Mouse (Mus musculus) CH12.LX (cell line): ENCODE measurements around the gene Cpt1b. TPM values are rescaled to one million over a fixed set of nuclear protein-coding genes. Genes with fewer than 3 reads are reported as not detected.

Source experiments
- DNase-seq: peaks from one replicate; pipeline ENCODE4 v3.0.0-alpha.2; 2013; ENCODE audit errors: extremely low read depth
- H3K27ac ChIP-seq: 2 replicates; pipeline ENCODE4 v1.5.1; 2012; ENCODE audit warnings: low read depth, mild to moderate bottlenecking, control low read depth, moderate library complexity; ENCODE audit not compliant: insufficient read depth
- H3K27me3 ChIP-seq: replicated peaks from 2 replicates; pipeline ENCODE3; 2012; ENCODE audit warnings: inconsistent platforms
- H3K36me3 ChIP-seq, 2 experiments: replicated peaks in 1 of 2; 2 replicates each; pipeline versions ENCODE3 to v1.6.1; 2012; ENCODE audit warnings: inconsistent platforms in 1 of 2, low read length in 1 of 2, mild to moderate bottlenecking in 1 of 2, mixed read lengths in 1 of 2, moderate library complexity in 1 of 2; ENCODE audit not compliant: control insufficient read depth in 1 of 2, insufficient read depth in 1 of 2
- H3K4me1 ChIP-seq, 2 experiments: 2 replicates each; pipeline ENCODE4 v1.6.1; 2012; ENCODE audit warnings: inconsistent platforms in 1 of 2, moderate library complexity in 1 of 2; ENCODE audit not compliant: insufficient read depth in 2 of 2, control insufficient read depth in 1 of 2
- H3K4me2 ChIP-seq: 2 replicates; pipeline ENCODE4 v1.6.1; 2012; ENCODE audit warnings: low read depth, mild to moderate bottlenecking, control low read depth; ENCODE audit not compliant: poor library complexity, insufficient read depth, severe bottlenecking
- H3K4me3 ChIP-seq, 3 experiments: fragments of 150-350 bp in 1 of 3; sonication (generic) in 1 of 3; replicated peaks in 1 of 3; 2 replicates each; pipeline versions ENCODE3 to v1.5.1; 2011 to 2012; ENCODE audit warnings: low read depth in 2 of 3, low read length in 2 of 3, mild to moderate bottlenecking in 2 of 3, moderate library complexity in 2 of 3, control low read depth in 1 of 3, improper control_type of control experiment in 1 of 3, inconsistent platforms in 1 of 3, mixed read lengths in 1 of 3; ENCODE audit not compliant: poor library complexity in 1 of 3
- H3K79me2 ChIP-seq: replicated peaks from 2 replicates; pipeline ENCODE4 v1.6.1; 2012; ENCODE audit warnings: mild to moderate bottlenecking, moderate library complexity; ENCODE audit not compliant: control insufficient read depth, poor library complexity, insufficient read depth, severe bottlenecking; ENCODE audit errors: extremely low read depth
- H3K9ac ChIP-seq: 2 replicates; pipeline ENCODE4 v1.6.1; 2012; ENCODE audit warnings: low read depth, mild to moderate bottlenecking, control low read depth, moderate library complexity; ENCODE audit not compliant: insufficient read depth
- H3K9me3 ChIP-seq: replicated peaks from 2 replicates; pipeline ENCODE3; 2012; ENCODE audit warnings: low read length, inconsistent platforms, mixed read lengths
- BHLHE40 ChIP-seq: IDR thresholded peaks from 2 replicates; pipeline ENCODE4 v1.6.1; 2011; ENCODE audit warnings: mild to moderate bottlenecking, low read depth, low read length, improper control_type of control experiment
- IRF4 ChIP-seq: IDR thresholded peaks from 2 replicates; pipeline ENCODE4 v1.6.1; 2014; ENCODE audit warnings: low read depth, mild to moderate bottlenecking, inconsistent platforms, low read length, improper control_type of control experiment
- JUN ChIP-seq: IDR thresholded peaks from 2 replicates; pipeline ENCODE4 v1.6.1; 2011; ENCODE audit warnings: low read depth, mild to moderate bottlenecking, low read length, improper control_type of control experiment, moderate library complexity; ENCODE audit not compliant: insufficient read depth
- KAT2A ChIP-seq: IDR thresholded peaks from 2 replicates; pipeline ENCODE4 v1.6.1; 2012; ENCODE audit warnings: low read length, improper control_type of control experiment, inconsistent platforms; ENCODE audit not compliant: insufficient replicate concordance
- MAFK ChIP-seq: IDR thresholded peaks from 2 replicates; pipeline ENCODE4 v1.6.1; 2011; ENCODE audit warnings: low read length, improper control_type of control experiment; ENCODE audit not compliant: insufficient replicate concordance
- MAX ChIP-seq: IDR thresholded peaks from 2 replicates; pipeline ENCODE4 v1.6.1; 2011; ENCODE audit warnings: low read length, improper control_type of control experiment
- MEF2A ChIP-seq: IDR thresholded peaks from 2 replicates; pipeline ENCODE4 v1.6.1; 2014; ENCODE audit warnings: low read depth, mild to moderate bottlenecking, inconsistent platforms, low read length, improper control_type of control experiment, borderline replicate concordance
- PAX5 ChIP-seq: IDR thresholded peaks from 2 replicates; pipeline ENCODE4 v1.6.1; 2012; ENCODE audit warnings: low read length, inconsistent platforms, mixed read lengths
- POLR2A ChIP-seq: IDR thresholded peaks from 2 replicates; pipeline ENCODE4 v1.6.1; 2011; ENCODE audit warnings: low read depth, mild to moderate bottlenecking, improper control_type of control experiment, low read length
- POLR2AphosphoS2 ChIP-seq: IDR thresholded peaks from 2 replicates; pipeline ENCODE4 v1.6.1; 2011; ENCODE audit warnings: low read depth, low read length, improper control_type of control experiment
- RCOR1 ChIP-seq: conservative IDR thresholded peaks from 2 replicates; pipeline ENCODE4 v1.6.1; 2012; ENCODE audit warnings: low read depth, mild to moderate bottlenecking, inconsistent platforms, low read length, improper control_type of control experiment
- SMC3 ChIP-seq: IDR thresholded peaks from 2 replicates; pipeline ENCODE4 v1.6.1; 2011; ENCODE audit warnings: low read depth, low read length, improper control_type of control experiment
- TBP ChIP-seq: conservative IDR thresholded peaks from 2 replicates; pipeline ENCODE4 v1.6.1; 2011; ENCODE audit warnings: low read depth, low read length, improper control_type of control experiment
- USF1 ChIP-seq: IDR thresholded peaks from 2 replicates; pipeline ENCODE4 v1.6.1; 2014; ENCODE audit warnings: low read depth, mild to moderate bottlenecking, inconsistent platforms, low read length, improper control_type of control experiment
- ZC3H11A ChIP-seq: IDR thresholded peaks from 2 replicates; pipeline ENCODE4 v1.6.1; 2012; ENCODE audit warnings: low read depth, mild to moderate bottlenecking, inconsistent platforms, low read length, improper control_type of control experiment
- ZMIZ1 ChIP-seq: IDR thresholded peaks from 2 replicates; pipeline ENCODE4 v1.6.1; 2012; ENCODE audit warnings: low read depth, mild to moderate bottlenecking, inconsistent platforms, low read length, improper control_type of control experiment
- dilution Hi-C: fragments of 300-500 bp; cut with MboI; formaldehyde crosslinking; loops from 2 replicates; pipeline ENCODE4 v1.14.3; 2020; ENCODE audit warnings: low sequenced_read_pairs; ENCODE audit not compliant: extremely low pct_unique_long_range_greater_than_20kb, extremely low pct_ligation_motif_present
- in situ Hi-C: fragments of 300-500 bp; cut with MboI; formaldehyde crosslinking; loops from 3 replicates; pipeline ENCODE4 v1.14.3; 2019; ENCODE audit warnings: low sequenced_read_pairs, low pct_ligation_motif_present, low pct_unique_long_range_greater_than_20kb, mixed read lengths
- polyA plus RNA-seq: library from polyadenylated mRNA; unstranded; fragments of >175 nt; gene quantifications from 2 replicates; pipeline ENCODE4 v1.2.1, GENCODE M21; 2012; ENCODE audit warnings: low read depth; ENCODE audit not compliant: insufficient read length
- total RNA-seq, 2 experiments: library from RNA; depleted of rRNA; stranded (reverse); fragments of 300-350 nt in 1 of 2; fragments of >200 nt in 1 of 2; gene quantifications; 2 replicates each; pipeline ENCODE4 v1.2.3; 2012 to 2014

Gene Cpt1b
- total RNA-seq (2012; rRNA removed) (1.6 and 2.1 TPM in 2 replicates), total RNA-seq (2014; rRNA removed) (1.2 and 1.5 TPM in 2 replicates), polyA plus RNA-seq (0.44 and 2.1 TPM in 2 replicates)

- Histone ChIP-seq H3K9me3 (no peaks in the 10 kb centered on the region), H3K79me2 (peaks cover 8% of the 10 kb centered on the region; the same call in 1 of the 2 replicates), H3K4me3 (no peak within 1 kb of the TSS), H3K36me3 (peaks cover 32 to 69% of the 10 kb centered on the region in 2 experiments), H3K27ac (no peak within 1 kb of the TSS), H3K4me1 (peaks cover 0 to 6% of the 10 kb centered on the region in 2 experiments; a peak in 2 of 4 replicates), H3K4me2 (no peak within 1 kb of the TSS), H3K27me3 (no peaks in the 10 kb centered on the region), H3K9ac (no peak within 1 kb of the TSS)
- no peak for DNase-seq
- no peak for TF ChIP-seq ZC3H11A
- TF ChIP-seq KAT2A = no peak
- TF ChIP-seq BHLHE40 = no peak
- TF ChIP-seq POLR2AphosphoS2 = no peak
- no peak for TF ChIP-seq SMC3
- no peak for TF ChIP-seq TBP
- no peak for TF ChIP-seq PAX5
- no peak for TF ChIP-seq MAFK
- TF ChIP-seq MEF2A = no peak
- TF ChIP-seq ZMIZ1 = no peak
- dilution Hi-C loops (no loop called here), in situ Hi-C loops (loop anchor here (10.0 kb wide), 1 partner anchor 351 kb away; the partner anchor contains the start of gene Trabd)
These were observed at the start of gene Cpt1b for GRCm38 (mm10) chr15:89425711-89426121. Gene Cpt1b, minus strand, starts transcription at chr15:89425863.

GRCm38 (mm10) chr15:89475293-89475600 lies 49.6 kb upstream of the Cpt1b start:
- peaks cover 1 to 29% of the 10 kb centered on the region in 2 experiments for H3K36me3 ChIP-seq
- H3K4me3 ChIP-seq = peak overlapping the region; percentile 61 to 71 (median 63)
- H3K79me2 ChIP-seq = no peaks in the 10 kb centered on the region
- no peaks in the 10 kb centered on the region for H3K9me3 ChIP-seq
- no peak for DNase-seq
- dilution Hi-C loops = no loop called here
- TF ChIP-seq ZMIZ1 (no peak), MAFK (no peak), RCOR1 (no peak), POLR2A (no peak), BHLHE40 (no peak), ZC3H11A (no peak), SMC3 (no peak), MAX (no peak), JUN (no peak), USF1 (no peak), MEF2A (no peak), IRF4 (no peak)
- TF ChIP-seq, all 38 proteins: peak for 0
- Histone ChIP-seq H3K27ac (no peak overlapping the region), H3K9ac (peak overlapping the region; percentile 60; the same call in 1 of the 2 replicates), H3K4me2 (peak overlapping the region; percentile 59), H3K27me3 (no peaks in the 10 kb centered on the region), H3K4me1 (peaks cover 9 to 29% of the 10 kb centered on the region in 2 experiments)
- in situ Hi-C loops = loop anchor here (5.0 kb wide), 1 partner anchor 57 kb away; no protein-coding TSS in a partner anchor
